Mouse (Mus musculus): Measurements from ENCODE around the gene Tnfrsf1b.

Tnfrsf1b gene

GRCm38 (mm10) chr4:145257751-145258434 is 11.2 kb upstream of the Tnfrsf1b start:
- DNase-seq (ENCODE audit: low spot score) = no peak

GRCm38 (mm10) chr4:145256144-145256543 is 9.5 kb upstream of the Tnfrsf1b start:
- no peak for DNase-seq (ENCODE audit: low spot score)

DNA sequence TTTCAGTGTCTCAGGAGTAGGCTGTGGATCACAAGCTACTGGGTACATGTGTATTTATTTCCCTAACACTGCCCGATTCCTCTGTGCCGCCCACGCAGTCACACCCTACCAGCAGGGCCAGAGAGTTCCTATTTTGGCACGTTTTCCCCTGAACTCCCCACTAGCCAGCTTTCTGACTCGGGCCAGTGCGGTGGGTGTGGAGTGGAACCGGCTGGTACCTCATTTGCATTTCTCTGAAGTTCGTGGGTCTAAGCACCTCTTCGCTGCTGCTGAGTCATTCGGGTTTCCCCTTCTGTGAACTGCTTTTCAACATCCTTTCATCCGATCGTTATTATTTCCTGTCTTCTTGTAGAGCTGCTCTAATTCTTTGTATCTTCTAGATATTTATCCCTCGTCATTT is 7.7 kb upstream of the Tnfrsf1b start:
- DNase-seq (ENCODE audit: low spot score) = peak; percentile 40

GRCm38 (mm10) chr4:145252611-145253010 is 5.9 kb upstream of the Tnfrsf1b start:
- DNase-seq (ENCODE audit: low spot score) = no peak

DNA sequence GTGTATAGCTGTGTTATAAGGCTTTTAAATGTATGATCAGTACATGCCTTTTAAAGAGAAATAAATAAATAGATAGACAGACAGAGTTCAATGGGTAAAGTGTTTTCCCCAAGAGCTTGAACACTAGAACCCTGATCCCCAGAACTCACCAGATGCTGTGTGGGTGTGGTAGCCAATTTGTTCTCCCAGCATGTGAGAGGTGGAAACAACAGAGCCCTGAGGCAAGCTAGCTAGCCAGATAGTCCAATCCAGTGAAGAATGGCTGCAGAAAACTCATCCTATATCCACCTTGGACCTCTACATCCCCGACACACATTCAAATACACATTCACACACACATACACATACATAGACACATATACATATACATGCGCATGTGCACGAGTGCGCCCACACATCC is 4.9 kb upstream of the Tnfrsf1b start:
- no peak for DNase-seq (ENCODE audit: low spot score)

- DNase-seq (ENCODE audit: low spot score) = no peak
These were observed 3.3 kb upstream of the Tnfrsf1b start for GRCm38 (mm10) chr4:145250002-145250401.

GRCm38 (mm10) chr4:145247556-145247955 is 886 bp upstream of the Tnfrsf1b start:
- no peak for DNase-seq (ENCODE audit: low spot score)

- no peak for DNase-seq (ENCODE audit: low spot score)
These were observed 1.1 kb downstream of the Tnfrsf1b start for GRCm38 (mm10) chr4:145245581-145245980.

GRCm38 (mm10) chr4:145244676-145245075 is 2.0 kb downstream of the Tnfrsf1b start:
- DNase-seq (ENCODE audit: low spot score) = no peak

- no peak for DNase-seq (ENCODE audit: low spot score)
These were observed 3.8 kb downstream of the Tnfrsf1b start for GRCm38 (mm10) chr4:145242719-145243350.

DNA sequence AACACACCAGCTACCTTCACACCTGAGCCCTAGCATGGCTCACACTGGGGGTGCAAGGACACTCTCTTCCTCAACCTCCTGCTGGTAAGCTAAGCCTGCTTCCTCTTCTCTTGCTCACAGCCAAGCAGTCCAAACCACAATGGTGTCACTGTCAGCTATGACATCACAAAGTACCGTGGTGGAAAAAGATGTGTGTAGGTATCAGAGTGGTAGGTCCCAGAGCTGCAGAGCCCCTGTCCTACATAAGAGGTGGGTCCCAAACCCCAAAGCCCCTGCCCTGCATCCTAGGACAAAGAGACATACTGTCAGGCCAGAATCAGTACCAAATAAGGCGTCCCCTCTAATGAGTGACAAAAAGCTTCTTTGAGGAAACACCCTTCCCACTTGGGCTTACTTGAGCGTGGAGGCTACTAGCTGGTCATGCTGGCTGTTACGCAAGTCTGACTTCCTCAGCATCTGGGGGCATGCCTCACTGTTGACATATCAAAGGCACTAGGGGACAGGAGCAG is 5.9 kb downstream of the Tnfrsf1b start:
- DNase-seq (ENCODE audit: low spot score) = no peak

- peak; percentile 58 for DNase-seq (ENCODE audit: low spot score)
These were observed 7.4 kb downstream of the Tnfrsf1b start for GRCm38 (mm10) chr4:145239049-145239830.

GRCm38 (mm10) chr4:145236027-145236426 is 10.6 kb downstream of the Tnfrsf1b start:
- DNase-seq (ENCODE audit: low spot score) = no peak

DNA sequence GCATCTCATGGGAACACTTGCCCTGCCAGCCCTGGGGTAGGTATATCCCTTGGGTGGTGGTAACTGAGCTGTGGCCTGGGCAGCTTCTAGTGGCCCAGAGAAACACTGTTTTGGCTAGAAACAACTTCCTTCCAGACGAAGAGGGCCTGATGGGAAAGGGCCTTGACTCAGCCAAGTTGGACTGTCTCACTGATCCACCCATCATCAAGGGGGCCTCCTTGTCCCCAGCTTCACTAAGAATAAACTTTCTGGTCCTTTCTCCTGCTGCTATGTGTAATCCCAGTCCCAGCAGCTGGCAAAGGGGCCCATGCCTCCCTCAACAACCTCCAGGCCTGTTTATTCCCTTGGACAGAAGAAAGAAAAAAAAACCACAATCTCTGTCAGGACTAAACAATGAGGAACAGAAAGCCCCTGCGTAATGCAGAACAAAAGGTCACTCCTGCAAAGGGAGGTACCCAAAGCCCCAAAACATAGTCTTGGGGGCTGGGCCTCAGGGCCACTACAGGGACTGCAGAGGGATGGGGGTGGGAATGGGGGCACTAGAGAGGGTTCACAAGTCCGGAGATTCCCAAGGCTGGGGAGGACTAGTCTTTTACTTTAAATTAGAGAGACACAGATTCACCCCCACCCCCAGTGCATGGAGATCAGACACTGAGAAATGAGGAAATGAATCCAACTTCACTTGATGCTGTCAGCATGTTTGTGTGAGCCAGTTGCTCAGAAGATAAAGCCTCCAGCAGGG is 13.0 kb downstream of the Tnfrsf1b start:
- peak; percentile 41 for DNase-seq (ENCODE audit: low spot score)

DNA sequence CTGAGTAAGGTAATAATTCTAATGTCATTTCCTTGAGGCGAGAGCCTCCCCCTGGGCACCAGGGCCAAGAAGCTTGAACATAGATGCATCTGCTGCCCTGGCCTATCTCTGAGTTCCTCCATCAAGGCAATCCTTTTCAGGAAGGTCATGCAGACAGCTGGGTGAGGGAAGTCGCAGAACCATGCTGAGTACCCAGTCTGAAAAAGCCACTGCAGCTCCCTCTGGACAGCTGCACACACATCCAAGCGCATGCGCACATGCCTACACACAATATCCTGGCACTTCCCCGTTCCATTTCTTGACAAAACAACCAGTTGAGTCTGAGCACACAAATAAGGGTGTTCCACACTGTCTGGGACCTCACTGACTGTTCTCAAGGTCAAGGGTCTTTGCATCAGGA is 14.9 kb downstream of the Tnfrsf1b start:
- no peak for DNase-seq (ENCODE audit: low spot score)

DNA sequence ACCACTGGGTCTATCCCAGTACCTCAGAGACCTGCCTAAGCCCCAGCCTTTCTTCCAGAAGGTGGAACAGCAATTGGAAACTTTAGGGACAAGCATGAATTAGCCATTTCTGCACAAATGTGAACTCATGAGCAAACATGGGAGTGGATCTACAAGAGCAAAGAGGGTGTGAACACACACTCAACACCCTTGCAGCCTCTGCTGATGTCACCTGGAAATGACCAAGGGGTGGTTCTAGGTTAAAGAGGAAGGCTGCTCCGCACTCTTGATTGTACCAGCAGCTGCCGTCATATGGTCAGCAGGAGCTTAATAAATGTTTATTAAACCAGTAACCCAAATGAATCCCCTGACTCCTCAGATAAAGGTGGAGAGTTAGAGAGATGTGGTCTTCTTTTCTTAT is 16.0 kb downstream of the Tnfrsf1b start:
- no peak for DNase-seq (ENCODE audit: low spot score)

DNA sequence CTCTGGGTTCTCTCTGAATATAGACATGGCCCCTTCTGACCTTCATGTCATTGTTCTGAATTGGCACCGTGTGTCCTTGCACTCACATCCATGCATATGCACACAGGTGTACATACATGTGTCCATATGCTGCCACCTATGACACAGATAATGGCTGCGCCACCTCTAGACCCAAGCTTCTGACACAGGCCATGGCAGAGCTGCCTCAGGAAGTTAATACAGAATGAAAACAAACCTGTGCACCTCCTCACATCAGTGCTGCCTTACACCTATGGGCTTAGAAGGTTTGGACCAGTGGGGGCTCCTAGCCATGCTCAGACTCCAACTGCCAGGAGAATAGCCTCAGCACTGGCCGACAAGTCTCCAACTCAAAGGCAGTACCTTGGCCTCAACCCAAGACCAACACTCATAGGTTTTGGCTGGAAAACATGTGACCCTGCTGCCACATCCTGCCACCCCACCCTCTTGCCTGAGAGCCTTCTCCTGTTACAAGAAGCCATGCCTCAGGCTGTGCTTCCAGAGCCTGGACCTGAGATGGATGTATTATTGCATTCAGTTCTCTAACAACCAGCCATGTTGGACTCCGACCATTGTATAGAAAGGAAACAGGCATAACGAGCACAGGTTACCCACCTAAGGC is 17.0 kb downstream of the Tnfrsf1b start:
- no peak for DNase-seq (ENCODE audit: low spot score)

DNA sequence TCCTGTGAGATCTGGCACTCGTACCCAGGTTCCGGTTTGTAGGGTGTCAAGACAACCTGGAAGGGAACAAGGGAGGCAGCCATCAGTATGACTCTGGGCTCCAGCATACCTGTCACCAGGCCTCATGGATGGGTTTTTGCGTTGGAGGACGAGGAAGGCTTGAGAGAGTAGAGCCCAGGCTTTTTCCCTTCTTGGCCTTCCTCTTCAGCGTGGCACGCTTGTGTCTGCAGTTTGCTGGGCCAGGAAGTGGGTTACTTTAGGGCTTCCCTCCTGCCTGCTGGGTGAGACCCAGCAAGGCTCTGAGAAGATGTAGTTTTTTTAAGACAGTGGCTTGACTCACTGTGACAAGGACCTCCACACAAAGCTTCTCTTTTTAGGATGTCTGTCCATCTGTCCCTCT is 17.6 kb downstream of the Tnfrsf1b start:
- DNase-seq (ENCODE audit: low spot score) = no peak

- no peak for DNase-seq (ENCODE audit: low spot score)
These were observed 22.1 kb downstream of the Tnfrsf1b start for GRCm38 (mm10) chr4:145224613-145225012.

- no peak for DNase-seq (ENCODE audit: low spot score)
These were observed 24.6 kb downstream of the Tnfrsf1b start for GRCm38 (mm10) chr4:145222064-145222463.

GRCm38 (mm10) chr4:145221379-145221778 is 25.3 kb downstream of the Tnfrsf1b start:
- no peak for DNase-seq (ENCODE audit: low spot score)

- no peak for DNase-seq (ENCODE audit: low spot score)
These were observed 26.7 kb downstream of the Tnfrsf1b start for GRCm38 (mm10) chr4:145220001-145220400.
